Mouse (Mus musculus) cerebellum, adult 2 months (tissue): Measurements from ENCODE around the gene Ush2a. TPM values are rescaled to one million over a fixed set of nuclear protein-coding genes. Genes with fewer than 3 reads are reported as not detected.

ENCODE experiments used
- DNase-seq, 2 experiments: peaks; one replicate each; pipeline ENCODE4 v3.0.0; 2021
- H3K27ac ChIP-seq: fragments of 200-500 bp; 2 replicates; pipeline ENCODE4 v1.5.1; 2012; ENCODE audit warnings: low read length, control low read depth, inconsistent platforms; ENCODE audit not compliant: insufficient read depth
- H3K27me3 ChIP-seq: fragments of 200-500 bp; 2 replicates; pipeline ENCODE4 v1.6.1; 2012; ENCODE audit warnings: inconsistent platforms, mild to moderate bottlenecking, low read length, moderate library complexity; ENCODE audit not compliant: control insufficient read depth, insufficient read depth
- H3K4me1 ChIP-seq: fragments of 200-500 bp; 2 replicates; pipeline ENCODE4 v1.6.1; 2011; ENCODE audit warnings: low read length; ENCODE audit not compliant: control insufficient read depth, insufficient read depth
- H3K4me3 ChIP-seq: fragments of 200-500 bp; replicated peaks from 2 replicates; pipeline ENCODE3; 2011; ENCODE audit warnings: mild to moderate bottlenecking, low read depth, low read length, control low read depth; ENCODE audit not compliant: insufficient read depth
- CTCF ChIP-seq: fragments of 200-500 bp; IDR thresholded peaks from 2 replicates; pipeline ENCODE4 v1.5.1; 2011; ENCODE audit warnings: low read depth, mild to moderate bottlenecking, control low read depth, low read length, moderate library complexity, borderline replicate concordance; ENCODE audit not compliant: insufficient read depth
- POLR2A ChIP-seq: fragments of 200-500 bp; IDR thresholded peaks from 2 replicates; pipeline ENCODE4 v1.6.1; 2011; ENCODE audit warnings: low read length, control low read depth, borderline replicate concordance; ENCODE audit not compliant: insufficient read depth
- WGBS: fragments of 180-500 bp; shearing (Covaris S2); methylation state at CpG from one replicate; pipeline ENCODE4 v1.1.7; 2018; 5-methylcytosine and 5-hydroxymethylcytosine counted together
- polyA plus RNA-seq: library from polyadenylated mRNA; depleted of rRNA; stranded (reverse); fragments of >200 nt; gene quantifications from 2 replicates; pipeline ENCODE4 v1.2.3, GENCODE M21; 2012

Ush2a gene
- polyA plus RNA-seq, 1 experiment = 0.07 TPM

DNA sequence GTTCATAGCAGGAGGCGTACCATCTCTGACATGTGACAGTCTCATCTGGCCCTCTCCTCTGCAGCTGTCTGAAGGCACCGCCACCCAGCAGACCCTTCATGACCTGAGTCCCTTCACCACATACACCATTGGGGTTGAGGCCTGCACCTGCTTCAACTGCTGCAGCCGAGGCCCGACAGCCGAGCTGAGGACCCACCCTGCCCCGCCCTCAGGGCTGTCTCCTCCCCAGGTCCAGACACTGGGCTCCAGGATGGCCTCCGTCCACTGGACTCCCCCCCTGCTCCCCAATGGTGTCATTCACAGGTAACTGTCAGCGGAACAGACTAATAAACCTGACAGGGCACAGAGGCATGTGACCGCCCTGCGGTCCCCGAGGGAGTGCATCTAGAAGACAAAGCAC, 685.0 kb downstream of the Ush2a start:
- Histone ChIP-seq H3K4me3 (no peak overlapping the region), H3K27me3 (no peaks in the 10 kb centered on the region), H3K27ac (no peak overlapping the region), H3K4me1 (peaks cover 4% of the 10 kb centered on the region; the same call in 1 of the 2 replicates)
- DNase-seq = no peak
- TF ChIP-seq POLR2A = no peak
- no peak for TF ChIP-seq CTCF
- WGBS = 92% methylated on average over 11 of the region's 11 CpGs

DNA sequence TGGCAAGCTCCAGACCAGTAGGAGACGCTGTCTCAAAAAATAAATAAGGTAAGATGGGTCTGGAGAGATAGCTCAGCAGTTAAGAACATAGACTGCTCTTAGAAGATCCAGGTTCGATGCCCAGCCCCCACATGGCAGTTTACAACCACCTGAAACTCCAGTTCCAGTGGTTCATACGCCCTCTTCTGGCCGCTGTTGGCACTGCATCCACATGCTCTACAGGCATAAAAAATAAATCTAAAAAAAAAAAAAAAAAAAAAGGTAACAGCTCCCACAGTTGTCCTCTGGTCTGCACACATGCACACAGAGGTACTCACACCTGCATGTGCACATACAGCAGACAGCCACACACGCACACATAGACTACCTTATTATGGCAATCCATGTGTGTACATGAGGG, 686.0 kb downstream of the Ush2a start:
- H3K27me3 ChIP-seq = no peaks in the 10 kb centered on the region
- WGBS = 59% methylated on average over 5 of the region's 5 CpGs
- H3K27ac ChIP-seq = no peak overlapping the region
- DNase-seq = no peak
- no peak overlapping the region for H3K4me3 ChIP-seq
- TF ChIP-seq POLR2A = no peak
- peak; percentile 27; the same call in 1 of the 2 replicates for TF ChIP-seq CTCF
- peaks cover 10% of the 10 kb centered on the region for H3K4me1 ChIP-seq

DNA sequence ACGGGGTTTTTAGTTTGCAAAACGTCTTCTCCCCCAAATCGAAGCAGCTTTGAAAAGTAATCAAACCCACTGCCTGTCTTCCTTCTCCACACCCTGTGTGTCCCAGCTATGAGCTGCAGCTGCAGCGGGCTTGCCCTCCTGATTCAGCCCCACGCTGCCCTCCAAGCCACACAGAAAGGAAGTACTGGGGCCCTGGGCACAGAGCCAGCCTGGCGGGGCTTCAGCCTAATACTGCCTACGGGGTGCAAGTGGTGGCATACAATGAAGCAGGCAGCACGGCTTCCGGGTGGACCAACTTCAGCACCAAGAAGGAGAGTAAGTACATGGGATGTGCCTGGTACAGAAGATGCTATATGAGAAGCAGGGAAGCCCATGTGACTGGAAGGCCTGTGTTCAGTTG, 686.5 kb downstream of the Ush2a start:
- no peak for DNase-seq
- no peak for TF ChIP-seq POLR2A
- no peak for TF ChIP-seq CTCF
- no peak overlapping the region for H3K4me3 ChIP-seq
- no peak overlapping the region for H3K27ac ChIP-seq
- WGBS = 23% methylated on average over 9 of the region's 9 CpGs
- peaks cover 10% of the 10 kb centered on the region for H3K4me1 ChIP-seq
- H3K27me3 ChIP-seq = no peaks in the 10 kb centered on the region

DNA sequence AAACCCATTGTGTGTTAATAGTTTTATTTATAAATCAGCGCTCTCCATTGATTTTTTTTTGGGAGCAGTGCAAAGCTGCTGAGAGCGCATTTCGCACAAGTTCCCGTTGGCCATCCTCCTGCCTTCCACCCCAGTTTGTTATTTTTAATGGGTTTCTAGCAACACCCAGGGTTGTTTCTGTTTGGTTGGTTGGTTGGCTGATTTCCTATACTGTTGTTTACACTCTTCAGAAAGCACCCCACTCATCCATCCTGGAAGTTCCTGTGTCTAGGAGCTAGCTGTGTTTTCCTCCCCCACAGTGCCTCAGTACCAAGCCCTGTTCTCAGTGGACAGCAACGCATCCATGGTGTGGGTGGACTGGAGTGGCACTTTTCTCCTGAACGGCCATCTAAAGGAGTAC, 689.3 kb downstream of the Ush2a start:
- WGBS = 97% methylated on average over 6 of the region's 6 CpGs

DNA sequence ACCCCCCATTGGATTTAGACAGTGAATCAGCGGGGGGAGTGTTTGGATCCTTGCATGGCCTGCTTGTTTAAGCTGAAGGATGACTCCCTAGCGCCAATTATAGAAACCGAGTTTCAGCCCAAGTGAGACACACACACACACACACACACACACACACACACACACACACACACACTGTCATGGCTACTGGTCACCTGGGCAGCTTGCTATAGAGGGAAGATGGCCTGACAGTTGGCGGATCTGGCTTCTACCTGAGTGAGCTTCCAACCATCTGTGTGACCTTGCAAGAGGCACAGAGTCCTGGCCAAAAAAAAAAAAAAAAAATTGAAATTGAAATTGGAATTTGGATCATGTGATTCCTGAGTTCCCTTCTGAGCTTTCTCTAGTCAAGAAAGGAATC, 690.7 kb downstream of the Ush2a start:
- H3K4me3 ChIP-seq = no peak overlapping the region
- WGBS = 18% methylated on average over 4 of the region's 4 CpGs
- H3K27me3 ChIP-seq = no peaks in the 10 kb centered on the region
- H3K4me1 ChIP-seq = peaks cover 6% of the 10 kb centered on the region
- H3K27ac ChIP-seq = no peak overlapping the region
- peak in 1 of 2 experiments; percentile 36 for DNase-seq
- TF ChIP-seq CTCF (no peak), POLR2A (no peak)

More for the DNA sequence above, 689.3 kb downstream of the Ush2a start:
- no peak for DNase-seq
- no peak overlapping the region for H3K27ac ChIP-seq
- H3K27me3 ChIP-seq = no peaks in the 10 kb centered on the region
- TF ChIP-seq POLR2A = no peak
- no peak for TF ChIP-seq CTCF
- no peak overlapping the region for H3K4me3 ChIP-seq
- H3K4me1 ChIP-seq = peaks cover 6% of the 10 kb centered on the region

DNA sequence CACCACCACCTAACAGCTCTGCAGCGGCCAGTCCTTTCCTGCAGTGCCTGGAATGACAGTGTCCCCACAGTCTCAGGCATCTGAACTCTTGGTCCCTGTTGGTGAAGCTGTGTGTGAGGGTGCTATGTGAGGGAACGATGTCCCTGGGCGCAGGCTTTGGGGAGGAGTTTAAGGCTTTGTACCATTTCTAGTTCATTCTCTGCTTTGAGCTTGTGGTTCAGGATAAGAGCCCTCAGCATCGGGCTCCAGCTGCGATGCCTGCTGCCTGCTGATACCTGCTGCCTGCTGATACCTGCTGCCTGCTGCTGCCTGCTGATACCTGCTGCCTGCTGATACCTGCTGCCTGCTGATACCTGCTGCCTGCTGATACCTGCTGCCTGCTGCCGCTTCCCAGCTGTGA, 711.3 kb downstream of the Ush2a start:
- no peak overlapping the region for H3K4me3 ChIP-seq
- 88% methylated on average over 6 of the region's 6 CpGs for WGBS
- TF ChIP-seq CTCF (no peak), POLR2A (no peak)
- H3K4me1 ChIP-seq = no peaks in the 10 kb centered on the region
- H3K27me3 ChIP-seq = no peaks in the 10 kb centered on the region
- H3K27ac ChIP-seq = no peak overlapping the region
- DNase-seq = no peak

DNA sequence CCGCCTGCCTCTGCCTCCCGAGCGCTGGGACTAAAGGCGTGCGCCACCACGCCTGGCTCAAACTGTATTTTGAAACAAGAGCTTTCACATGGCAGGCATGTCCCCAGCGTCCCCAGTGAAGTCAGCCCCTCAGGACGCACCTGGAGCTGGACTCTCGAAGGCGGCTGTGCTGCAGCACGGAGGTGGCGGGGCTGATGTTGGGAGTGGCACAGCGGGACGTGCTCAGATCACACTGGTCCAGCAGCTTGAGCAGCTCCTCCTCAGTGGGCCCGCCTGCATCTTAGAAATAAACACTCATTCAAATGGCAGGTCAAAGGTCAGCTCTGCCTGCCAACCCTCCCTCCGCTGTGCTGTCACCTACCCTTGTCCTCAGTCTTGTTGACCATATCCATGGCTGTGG, 712.1 kb downstream of the Ush2a start:
- no peak overlapping the region for H3K4me3 ChIP-seq
- no peak for DNase-seq
- no peak for TF ChIP-seq CTCF
- no peak for TF ChIP-seq POLR2A
- H3K27ac ChIP-seq = no peak overlapping the region
- H3K4me1 ChIP-seq = no peaks in the 10 kb centered on the region
- WGBS = 86% methylated on average over 16 of the region's 16 CpGs
- no peaks in the 10 kb centered on the region for H3K27me3 ChIP-seq

DNA sequence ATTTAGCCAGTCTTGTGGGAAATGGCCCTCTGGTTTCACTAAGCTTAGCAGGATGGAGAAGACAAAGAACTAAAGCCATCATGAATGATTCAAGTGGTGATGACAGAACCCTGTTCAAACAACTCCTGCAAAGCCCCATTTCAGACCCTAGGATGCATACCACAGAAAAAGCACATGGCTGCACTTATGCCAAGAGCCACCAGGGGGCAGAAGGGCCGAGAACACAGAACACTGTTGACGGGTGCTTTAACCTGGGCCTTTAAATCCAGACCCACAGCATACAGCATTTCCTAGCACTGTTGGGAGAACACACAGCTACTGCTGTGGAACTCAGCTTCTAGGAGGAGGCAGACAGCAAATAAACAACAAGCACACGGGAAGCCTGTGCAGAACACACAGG, 718.2 kb downstream of the Ush2a start:
- no peaks in the 10 kb centered on the region for H3K4me1 ChIP-seq
- 26% methylated on average over 3 of the region's 3 CpGs for WGBS
- H3K4me3 ChIP-seq = no peak overlapping the region
- peak; percentile 49 to 54 for DNase-seq
- no peak for TF ChIP-seq POLR2A
- peak; percentile 66 for TF ChIP-seq CTCF
- H3K27ac ChIP-seq = no peak overlapping the region
- no peaks in the 10 kb centered on the region for H3K27me3 ChIP-seq
